Mouse (Mus musculus) ES-E14 (cell line): ENCODE data around the gene Hspe1.

ENCODE experiments used
- CHD2 ChIP-seq: IDR thresholded peaks from 2 replicates; pipeline ENCODE4 v1.6.1; 2014; ENCODE audit warnings: mild to moderate bottlenecking, low read depth, low read length, inconsistent platforms
- HCFC1 ChIP-seq: IDR thresholded peaks from 2 replicates; pipeline ENCODE4 v1.6.1; 2012; ENCODE audit warnings: low read length, inconsistent platforms, borderline replicate concordance; ENCODE audit not compliant: insufficient read depth
- MAFK ChIP-seq: IDR thresholded peaks from 2 replicates; pipeline ENCODE4 v1.6.1; 2014; ENCODE audit warnings: mild to moderate bottlenecking, low read depth, low read length, inconsistent platforms; ENCODE audit not compliant: insufficient read depth
- ZC3H11A ChIP-seq: IDR thresholded peaks from 2 replicates; pipeline ENCODE4 v1.6.1; 2012; ENCODE audit warnings: low read depth, mild to moderate bottlenecking, inconsistent platforms, low read length, borderline replicate concordance
- ZNF384 ChIP-seq: IDR thresholded peaks from 2 replicates; pipeline ENCODE4 v1.6.1; 2012; ENCODE audit warnings: low read depth, low read length, inconsistent platforms

DNA sequence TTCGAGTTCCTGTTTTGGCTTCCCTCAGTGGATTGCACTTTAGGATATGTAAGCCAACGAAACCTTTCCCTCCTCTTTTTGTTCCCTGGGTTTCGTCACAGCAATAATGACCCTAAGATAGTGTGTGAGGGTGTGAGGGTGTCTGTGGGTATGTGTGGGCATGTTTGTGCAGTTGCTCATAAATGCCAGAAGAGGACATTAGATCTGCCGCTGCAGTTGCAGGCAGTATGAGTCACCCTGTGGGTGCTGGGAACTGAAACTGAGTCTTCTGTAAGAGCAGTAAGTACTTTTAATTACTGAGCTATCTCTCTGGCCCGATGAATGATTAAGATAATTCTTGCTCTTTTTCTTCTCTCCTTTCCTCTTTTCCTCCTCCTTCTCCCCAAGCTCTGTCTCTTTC is 35.1 kb downstream of the Hspe1 start:
- TF ChIP-seq HCFC1 = no peak
- no peak for TF ChIP-seq ZC3H11A
- no peak for TF ChIP-seq CHD2
- TF ChIP-seq ZNF384 = no peak
- TF ChIP-seq MAFK = no peak
